Mouse (Mus musculus): ENCODE measurements around the gene Ccdc58. TPM values are rescaled to one million over a fixed set of nuclear protein-coding genes. Genes with fewer than 3 reads are reported as not detected.
"Not testable (repeated sequence)": the region's sequence is repeated elsewhere in the genome, so short reads cannot be mapped to it uniquely, and the experiment has no call there.

Ccdc58 gene
- polyA plus RNA-seq, 1 experiment from 2014 or later: 78.4 TPM

DNA sequence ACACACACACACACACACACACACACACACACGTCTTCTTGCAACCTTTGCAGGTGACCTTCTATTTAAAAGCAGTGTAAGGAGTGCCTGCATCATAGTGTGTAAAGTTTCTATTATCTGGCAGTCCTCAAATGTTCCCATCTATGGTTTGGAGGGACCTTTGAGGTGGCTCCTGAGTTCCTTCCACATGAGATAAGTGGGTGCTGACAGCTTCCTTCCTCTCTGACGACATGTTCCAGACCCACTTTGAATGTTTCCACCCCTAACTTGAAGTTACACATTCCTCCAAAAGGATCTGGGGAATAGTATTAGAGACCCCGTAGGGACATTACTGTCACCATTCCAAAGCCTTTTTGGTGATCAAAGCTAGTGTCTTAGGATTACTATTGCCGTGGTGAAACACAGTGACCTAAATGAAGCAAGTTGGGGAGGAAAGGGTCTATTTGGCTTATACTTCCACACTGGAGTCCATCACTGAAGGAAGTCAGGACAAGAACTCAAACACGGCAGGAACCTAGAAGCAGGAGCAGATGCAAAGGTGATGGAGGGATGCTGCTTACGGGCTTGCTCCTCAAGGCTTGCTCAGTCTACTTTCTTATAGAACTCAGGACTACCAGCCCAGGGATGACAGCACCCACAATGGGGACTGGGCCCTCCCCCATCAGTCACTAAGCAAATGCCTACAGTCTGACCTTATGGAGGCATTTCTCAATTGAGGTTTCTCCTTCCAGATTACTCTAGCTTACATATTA lies 17.8 kb upstream of the Ccdc58 start:
- WGBS: 77% methylated on average over 6 of the region's 6 CpGs
- H3K4me1 ChIP-seq (replicated peaks; ENCODE audit: control insufficient read depth, insufficient read depth, low read length): no peaks in the 10 kb centered on the region
- ATAC-seq (ENCODE audit: low read depth): no peak

DNA sequence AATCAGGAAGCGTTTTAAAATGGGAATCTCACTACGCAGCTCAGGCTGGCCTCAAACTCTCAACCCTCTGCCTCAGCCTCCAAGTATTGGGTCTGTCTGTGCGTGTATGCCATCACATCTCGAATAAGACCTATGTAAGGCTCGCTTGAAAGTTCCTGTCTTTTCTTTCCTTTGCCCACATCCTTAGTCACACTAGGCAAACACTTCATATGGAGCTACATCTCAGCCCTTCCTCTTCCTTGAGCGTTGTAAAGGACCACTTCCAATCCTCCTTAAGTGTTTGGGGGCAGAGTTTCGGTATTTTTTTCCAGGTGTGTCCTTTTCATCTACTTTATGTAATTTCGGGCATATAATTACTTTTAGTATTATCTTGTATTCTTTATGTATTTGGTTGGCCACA lies 16.6 kb upstream of the Ccdc58 start:
- WGBS: 70% methylated on average over 8 of the region's 8 CpGs
- H3K4me1 ChIP-seq (replicated peaks; ENCODE audit: control insufficient read depth, insufficient read depth, low read length): no peaks in the 10 kb centered on the region
- peaks cover 11% of the 10 kb centered on the region; the same call in 1 of the 2 replicates for H3K36me3 ChIP-seq (ENCODE audit: control insufficient read depth, insufficient read depth, low read length)
- H3K4me2 ChIP-seq (ENCODE audit: low read depth, low read length): no peak overlapping the region
- H3K27me3 ChIP-seq (ENCODE audit: control insufficient read depth, insufficient read depth, low read depth, low read length): no peaks in the 10 kb centered on the region
- no peak overlapping the region for H3K4me3 ChIP-seq (ENCODE audit: low read length)
- no peaks in the 10 kb centered on the region for H3K9me3 ChIP-seq (ENCODE audit: control insufficient read depth, low read length)
- H3K9ac ChIP-seq (ENCODE audit: low read length): no peak overlapping the region
- ATAC-seq (ENCODE audit: low read depth): no peak
- H3K27ac ChIP-seq (ENCODE audit: low read length): no peak overlapping the region

More for the DNA sequence above, 17.8 kb upstream of the Ccdc58 start:
- Histone ChIP-seq H3K27me3 (ENCODE audit: control insufficient read depth, insufficient read depth, low read depth, low read length) (no peaks in the 10 kb centered on the region), H3K36me3 (ENCODE audit: control insufficient read depth, insufficient read depth, low read length) (peaks cover 20% of the 10 kb centered on the region), H3K4me3 (ENCODE audit: low read length) (no peak overlapping the region), H3K4me2 (ENCODE audit: low read depth, low read length) (no peak overlapping the region), H3K27ac (ENCODE audit: low read length) (no peak overlapping the region), H3K9me3 (ENCODE audit: control insufficient read depth, low read length) (no peaks in the 10 kb centered on the region), H3K9ac (ENCODE audit: low read length) (no peak overlapping the region)

- H3K4me1 ChIP-seq (replicated peaks; ENCODE audit: control insufficient read depth, insufficient read depth, low read length): no peaks in the 10 kb centered on the region
- 90% methylated on average over 11 of the region's 11 CpGs for WGBS
- H3K9me3 ChIP-seq (ENCODE audit: control insufficient read depth, low read length): no peaks in the 10 kb centered on the region
- H3K27me3 ChIP-seq (ENCODE audit: control insufficient read depth, insufficient read depth, low read depth, low read length): no peaks in the 10 kb centered on the region
- H3K27ac ChIP-seq (ENCODE audit: low read length): no peak overlapping the region
- no peak overlapping the region for H3K9ac ChIP-seq (ENCODE audit: low read length)
- ATAC-seq (ENCODE audit: low read depth): no peak
- H3K4me3 ChIP-seq (ENCODE audit: low read length): no peak overlapping the region
- H3K4me2 ChIP-seq (ENCODE audit: low read depth, low read length): no peak overlapping the region
- peaks cover 5% of the 10 kb centered on the region; the same call in 1 of the 2 replicates for H3K36me3 ChIP-seq (ENCODE audit: control insufficient read depth, insufficient read depth, low read length)
These were observed 15.1 kb upstream of the Ccdc58 start for GRCm38 (mm10) chr16:36056416-36056815.

DNA sequence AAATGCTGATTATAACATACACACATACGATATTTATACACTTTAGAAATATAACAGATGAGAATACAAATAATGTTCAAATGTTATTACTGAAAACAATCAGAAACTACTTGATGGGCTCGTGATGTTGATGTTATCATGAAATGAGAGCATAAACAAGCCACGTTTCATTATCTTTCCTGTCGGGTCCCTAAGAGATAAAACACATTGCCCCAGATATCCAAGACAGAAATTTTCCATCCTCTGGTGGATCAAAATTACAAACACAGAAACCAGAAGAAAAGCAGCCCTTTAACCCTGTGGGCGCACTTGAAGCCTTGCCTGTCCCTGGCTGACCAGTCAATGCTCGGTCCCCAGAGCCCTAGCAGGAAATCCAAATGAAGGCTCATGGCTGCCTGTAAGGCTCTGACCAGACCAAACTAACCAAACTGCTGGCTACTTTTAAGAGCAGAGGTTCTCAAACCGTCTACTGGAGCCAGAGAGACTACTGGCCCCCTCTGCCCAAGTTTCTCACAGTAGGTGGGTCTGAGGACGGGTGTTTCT lies 13.5 kb upstream of the Ccdc58 start:
- H3K27ac ChIP-seq (ENCODE audit: low read length): no peak overlapping the region
- H3K9me3 ChIP-seq (ENCODE audit: control insufficient read depth, low read length): no peaks in the 10 kb centered on the region
- H3K9ac ChIP-seq (ENCODE audit: low read length): no peak overlapping the region

DNA sequence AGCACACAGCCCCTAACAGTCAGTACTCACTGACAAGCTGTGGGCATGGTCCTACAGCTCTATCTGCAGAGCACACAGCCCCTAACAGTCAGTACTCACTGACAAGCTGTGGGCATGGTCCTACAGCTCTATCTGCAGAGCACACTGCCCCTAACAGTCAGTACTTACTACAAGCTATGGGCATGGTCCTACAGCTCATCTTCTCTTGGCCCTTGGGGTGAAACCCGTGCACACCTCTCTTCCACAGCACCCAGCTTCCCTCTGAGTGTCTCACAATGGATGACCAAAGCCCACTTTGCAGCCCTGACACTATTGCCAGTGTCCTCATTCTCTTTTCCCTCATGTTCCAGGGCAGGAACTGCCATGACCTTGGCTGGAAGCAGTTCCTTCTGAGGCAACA lies 9.0 kb upstream of the Ccdc58 start:
- H3K9ac ChIP-seq (ENCODE audit: low read length); H3K27me3 ChIP-seq (ENCODE audit: control insufficient read depth, insufficient read depth, low read depth, low read length); H3K9me3 ChIP-seq (ENCODE audit: control insufficient read depth, low read length); ATAC-seq (ENCODE audit: low read depth); H3K4me2 ChIP-seq (ENCODE audit: low read depth, low read length); H3K4me1 ChIP-seq (replicated peaks; ENCODE audit: control insufficient read depth, insufficient read depth, low read length); H3K4me3 ChIP-seq (ENCODE audit: low read length); H3K27ac ChIP-seq (ENCODE audit: low read length); H3K36me3 ChIP-seq (ENCODE audit: control insufficient read depth, insufficient read depth, low read length): not testable (repeated sequence)
- 83% methylated on average over 1 of the region's 1 CpGs for WGBS

More for the DNA sequence above, 13.5 kb upstream of the Ccdc58 start:
- H3K27me3 ChIP-seq (ENCODE audit: control insufficient read depth, insufficient read depth, low read depth, low read length): no peaks in the 10 kb centered on the region
- H3K4me1 ChIP-seq (replicated peaks; ENCODE audit: control insufficient read depth, insufficient read depth, low read length): no peaks in the 10 kb centered on the region
- H3K4me3 ChIP-seq (ENCODE audit: low read length): no peak overlapping the region
- WGBS: 60% methylated on average over 8 of the region's 8 CpGs
- no peak overlapping the region for H3K4me2 ChIP-seq (ENCODE audit: low read depth, low read length)
- H3K36me3 ChIP-seq (ENCODE audit: control insufficient read depth, insufficient read depth, low read length): no peaks in the 10 kb centered on the region
- ATAC-seq (ENCODE audit: low read depth): no peak

- Histone ChIP-seq H3K4me2 (ENCODE audit: low read depth, low read length) (no peak overlapping the region), H3K9ac (ENCODE audit: low read length) (no peak overlapping the region; the same call in 1 of the 2 replicates), H3K4me3 (ENCODE audit: low read length) (no peak overlapping the region), H3K36me3 (ENCODE audit: control insufficient read depth, insufficient read depth, low read length) (no peaks in the 10 kb centered on the region), H3K27ac (ENCODE audit: low read length) (no peak overlapping the region), H3K4me1 (replicated peaks; ENCODE audit: control insufficient read depth, insufficient read depth, low read length) (peaks cover 2% of the 10 kb centered on the region; the same call in 1 of the 2 replicates), H3K27me3 (ENCODE audit: control insufficient read depth, insufficient read depth, low read depth, low read length) (no peaks in the 10 kb centered on the region), H3K9me3 (ENCODE audit: control insufficient read depth, low read length) (no peaks in the 10 kb centered on the region)
- WGBS: 69% methylated on average over 2 of the region's 2 CpGs
- ATAC-seq (ENCODE audit: low read depth): no peak
These were observed 8.2 kb upstream of the Ccdc58 start for GRCm38 (mm10) chr16:36063315-36063714.

DNA sequence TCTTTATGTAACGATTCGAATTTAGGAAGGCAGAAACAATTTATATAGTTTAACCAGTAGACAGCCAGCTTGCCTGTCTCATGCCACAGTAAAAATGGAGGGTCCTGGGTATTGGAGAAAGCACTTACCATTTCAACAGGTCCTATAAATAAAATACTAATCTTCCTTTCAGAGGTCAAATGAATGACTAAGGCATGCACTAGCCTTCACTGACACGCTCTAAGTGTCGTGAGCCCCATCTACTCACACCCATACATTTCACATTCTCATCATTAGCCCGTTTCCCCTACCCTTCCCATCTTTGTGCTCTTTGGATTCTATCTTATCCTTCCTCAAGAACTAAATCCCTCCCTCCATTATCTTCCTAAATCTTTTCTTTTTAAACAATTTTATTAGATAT lies 6.6 kb upstream of the Ccdc58 start:
- no peak for ATAC-seq (ENCODE audit: low read depth)
- Histone ChIP-seq H3K36me3 (ENCODE audit: control insufficient read depth, insufficient read depth, low read length) (no peaks in the 10 kb centered on the region), H3K27ac (ENCODE audit: low read length) (no peak overlapping the region), H3K27me3 (ENCODE audit: control insufficient read depth, insufficient read depth, low read depth, low read length) (no peaks in the 10 kb centered on the region), H3K4me1 (replicated peaks; ENCODE audit: control insufficient read depth, insufficient read depth, low read length) (peaks cover 14% of the 10 kb centered on the region), H3K4me3 (ENCODE audit: low read length) (no peak overlapping the region), H3K9ac (ENCODE audit: low read length) (no peak overlapping the region), H3K9me3 (ENCODE audit: control insufficient read depth, low read length) (no peaks in the 10 kb centered on the region), H3K4me2 (ENCODE audit: low read depth, low read length) (no peak overlapping the region)
- WGBS: 64% methylated on average over 5 of the region's 5 CpGs

GRCm38 (mm10) chr16:36067694-36068093 lies 3.8 kb upstream of the Ccdc58 start:
- no peak for ATAC-seq (ENCODE audit: low read depth)
- Histone ChIP-seq H3K9me3 (ENCODE audit: control insufficient read depth, low read length) (no peaks in the 10 kb centered on the region), H3K27me3 (ENCODE audit: control insufficient read depth, insufficient read depth, low read depth, low read length) (no peaks in the 10 kb centered on the region), H3K27ac (ENCODE audit: low read length) (no peak overlapping the region), H3K36me3 (ENCODE audit: control insufficient read depth, insufficient read depth, low read length) (no peaks in the 10 kb centered on the region), H3K4me3 (ENCODE audit: low read length) (no peak overlapping the region), H3K9ac (ENCODE audit: low read length) (no peak overlapping the region), H3K4me2 (ENCODE audit: low read depth, low read length) (no peak overlapping the region), H3K4me1 (replicated peaks; ENCODE audit: control insufficient read depth, insufficient read depth, low read length) (peaks cover 17% of the 10 kb centered on the region)
- WGBS: 66% methylated on average over 2 of the region's 2 CpGs

DNA sequence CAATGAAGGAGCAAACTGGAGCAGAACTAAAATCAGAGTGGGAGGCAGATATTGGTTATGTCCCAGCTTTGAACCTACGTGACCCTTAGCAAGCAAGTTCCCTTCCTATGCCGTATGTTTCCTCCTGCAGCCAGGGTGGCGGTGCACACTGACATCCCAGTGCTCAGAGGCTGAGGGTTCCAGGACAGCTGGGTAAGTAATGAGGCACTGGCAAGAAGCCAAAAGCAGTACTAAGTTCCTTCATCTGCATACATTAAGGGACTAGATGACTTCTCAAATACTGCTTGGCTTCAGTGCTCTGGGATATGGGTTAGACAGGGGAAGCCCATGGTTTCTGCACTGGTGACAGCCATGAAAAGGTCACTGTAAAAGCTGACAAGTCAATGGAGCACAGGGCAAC lies 3.1 kb upstream of the Ccdc58 start:
- 56% methylated on average over 3 of the region's 3 CpGs for WGBS
- H3K27me3 ChIP-seq (ENCODE audit: control insufficient read depth, insufficient read depth, low read depth, low read length): no peaks in the 10 kb centered on the region
- no peak for ATAC-seq (ENCODE audit: low read depth)
- H3K4me1 ChIP-seq (replicated peaks; ENCODE audit: control insufficient read depth, insufficient read depth, low read length): peaks cover 19% of the 10 kb centered on the region
- no peak overlapping the region for H3K27ac ChIP-seq (ENCODE audit: low read length)
- H3K4me2 ChIP-seq (ENCODE audit: low read depth, low read length): no peak overlapping the region
- H3K9me3 ChIP-seq (ENCODE audit: control insufficient read depth, low read length): no peaks in the 10 kb centered on the region
- no peaks in the 10 kb centered on the region for H3K36me3 ChIP-seq (ENCODE audit: control insufficient read depth, insufficient read depth, low read length)
- no peak overlapping the region for H3K9ac ChIP-seq (ENCODE audit: low read length)
- no peak overlapping the region for H3K4me3 ChIP-seq (ENCODE audit: low read length)
